ENCODE assay signal across 8 mouse cellular contexts in the genomic region with DNA sequence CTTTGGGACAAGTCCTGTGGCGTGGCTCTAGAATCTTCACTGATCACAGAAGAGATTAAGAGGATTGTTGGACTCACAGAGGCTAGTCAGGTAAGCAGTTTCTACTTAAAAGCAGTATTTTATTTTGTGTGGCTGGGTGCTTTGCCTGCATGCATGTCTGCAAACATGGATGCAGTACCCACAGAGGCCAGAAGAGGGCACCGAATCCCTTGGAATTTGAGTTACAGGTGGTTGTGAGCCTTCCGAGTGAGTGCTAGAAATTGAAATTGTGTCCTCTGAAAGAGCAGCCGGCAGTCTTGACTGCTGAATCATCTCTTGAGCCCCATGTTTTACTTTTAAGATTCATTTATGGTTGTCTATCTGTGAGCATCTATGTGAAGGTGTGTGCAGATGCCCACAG. TPM values are rescaled to one million over a fixed set of nuclear protein-coding genes. Genes with fewer than 3 reads are reported as not detected.
DNase-seq lines count a peak whose midpoint lies in the region; ATAC-seq and TF ChIP-seq lines count a peak whose summit lies in the region.

No protein-coding gene starts in this region.

- in situ Hi-C loops in Patski (cut with MboI; ENCODE audit: low pct_unique_long_range_greater_than_20kb) = no loop called here

- TF ChIP-seq CTCF in Patski (IDR thresholded peaks at IDR 0.05) = peak; percentile 76

- intact Hi-C loops in left cerebral cortex, postnatal 4 days (cut with DNase I) = no loop called here

- ATAC-seq in hindbrain, embryonic 11.5 days (ENCODE audit: low FRiP score) = no peak
- no peak for ATAC-seq in hindbrain, embryonic 12.5 days (ENCODE audit: low FRiP score)
- ATAC-seq in Patski = no peak
- 0 out of 2 replicates have a peak, but pooled peaks have one; percentile 42 for ATAC-seq in neutrophil, adult 5-6 weeks (ENCODE audit: extremely low read depth, insufficient number of reproducible peaks, low FRiP score, poor library complexity, severe bottlenecking)

- H3K4me2 ChIP-seq in hindbrain, embryonic 11.5 days (replicated peaks; ENCODE audit: low read depth, low read length) = no peak overlapping the region
- no peak overlapping the region for H3K4me2 ChIP-seq in hindbrain, embryonic 12.5 days (replicated peaks)

- no peaks in the 10 kb centered on the region for H3K9me3 ChIP-seq in hindbrain, embryonic 11.5 days (ENCODE audit: control insufficient read depth, low read length)
- H3K9me3 ChIP-seq in hindbrain, embryonic 12.5 days (replicated peaks) = no peaks in the 10 kb centered on the region

- no peak overlapping the region for H3K4me3 ChIP-seq in hindbrain, embryonic 11.5 days (ENCODE audit: low read depth, low read length)
- no peak overlapping the region for H3K4me3 ChIP-seq in hindbrain, embryonic 12.5 days

- H3K9ac ChIP-seq in hindbrain, embryonic 11.5 days (ENCODE audit: low read depth, low read length) = no peak overlapping the region
- no peak overlapping the region for H3K9ac ChIP-seq in hindbrain, embryonic 12.5 days

- WGBS in hindbrain, embryonic 11.5 days = 54% methylated on average over 4 of the region's 4 CpGs
- 54% methylated on average over 4 of the region's 4 CpGs for WGBS in hindbrain, embryonic 12.5 days

- no peaks in the 10 kb centered on the region for H3K4me1 ChIP-seq in hindbrain, embryonic 11.5 days (replicated peaks; ENCODE audit: control insufficient read depth, insufficient read depth, low read length)
- no peaks in the 10 kb centered on the region for H3K4me1 ChIP-seq in hindbrain, embryonic 12.5 days

- CTCF ChIA-PET in Patski (lab: Charles Lee) = interaction anchor here (1.8 kb wide), 1 partner anchor 58 kb away, joined by 5 read pairs; no protein-coding TSS in a partner anchor

- 0 out of 2 replicates have a peak, but pooled peaks cover 3% of the 10 kb centered on the region for H3K36me3 ChIP-seq in hindbrain, embryonic 11.5 days (ENCODE audit: control insufficient read depth, insufficient read depth, low read length)
- no peaks in the 10 kb centered on the region for H3K36me3 ChIP-seq in hindbrain, embryonic 12.5 days

- no peak overlapping the region for H3K27ac ChIP-seq in hindbrain, embryonic 11.5 days (ENCODE audit: low read depth, low read length)
- no peak overlapping the region for H3K27ac ChIP-seq in hindbrain, embryonic 12.5 days

- POLR2A ChIA-PET in Patski (lab: Charles Lee) = no interaction called here

- peak; percentile 65 for DNase-seq in hindbrain, embryonic 11.5 days (ENCODE audit: low spot score)
- peak; percentile 67 for DNase-seq in CD4-positive helper T cell, adult 2 months (ENCODE audit: low read depth, low spot score)
- DNase-seq in Patski (ENCODE audit: low read depth, low spot score) = no peak
- DNase-seq in embryo, embryonic 9.5 days (ENCODE audit: extremely low spot score) = peak; percentile 53
- DNase-seq in left cerebral cortex, postnatal 4 days = peak; percentile 77
- DNase-seq in thymus, postnatal 4 days = peak; percentile 90

- no peaks in the 10 kb centered on the region for H3K27me3 ChIP-seq in hindbrain, embryonic 11.5 days (ENCODE audit: control insufficient read depth, insufficient read depth, low read length)
- H3K27me3 ChIP-seq in hindbrain, embryonic 12.5 days = no peaks in the 10 kb centered on the region
- H3K27me3 ChIP-seq in Patski = no peaks in the 10 kb centered on the region

RNA-seq across cellular contexts. Expression of a gene that starts 18.3 kb away (rescaled TPM):
- polyA plus RNA-seq in hindbrain, embryonic 11.5 days (2014; fragmentation: Nextera tagmentation; extraction: Ambion mirVana) = 2.1 and 3.8 TPM in 2 replicates
- polyA plus RNA-seq in hindbrain, embryonic 12.5 days (2016; fragmentation: Nextera tagmentation; extraction: Ambion mirVana) = 4.4 and 5.3 TPM in 2 replicates
- polyA plus RNA-seq in Patski (2021) = 0.06 TPM
- total RNA-seq in left cerebral cortex, postnatal 4 days (2021) = under 1 TPM; 0.56 TPM
- total RNA-seq in neutrophil, adult 5-6 weeks (2017) = 0.23 and 0.25 TPM in 2 replicates
